Mouse (Mus musculus) CH12.LX (cell line): Measurements from ENCODE around the gene Dus3l. TPM values are rescaled to one million over a fixed set of nuclear protein-coding genes. Genes with fewer than 3 reads are reported as not detected.

Source experiments
- DNase-seq: peaks from one replicate; pipeline ENCODE4 v3.0.0-alpha.2; 2013; ENCODE audit errors: extremely low read depth
- H3K27ac ChIP-seq: 2 replicates; pipeline ENCODE4 v1.5.1; 2012; ENCODE audit warnings: low read depth, mild to moderate bottlenecking, control low read depth, moderate library complexity; ENCODE audit not compliant: insufficient read depth
- H3K27me3 ChIP-seq: replicated peaks from 2 replicates; pipeline ENCODE3; 2012; ENCODE audit warnings: inconsistent platforms
- H3K36me3 ChIP-seq, 2 experiments: replicated peaks in 1 of 2; 2 replicates each; pipeline versions ENCODE3 to v1.6.1; 2012; ENCODE audit warnings: inconsistent platforms in 1 of 2, low read length in 1 of 2, mild to moderate bottlenecking in 1 of 2, mixed read lengths in 1 of 2, moderate library complexity in 1 of 2; ENCODE audit not compliant: control insufficient read depth in 1 of 2, insufficient read depth in 1 of 2
- H3K4me1 ChIP-seq, 2 experiments: 2 replicates each; pipeline ENCODE4 v1.6.1; 2012; ENCODE audit warnings: inconsistent platforms in 1 of 2, moderate library complexity in 1 of 2; ENCODE audit not compliant: insufficient read depth in 2 of 2, control insufficient read depth in 1 of 2
- H3K4me2 ChIP-seq: 2 replicates; pipeline ENCODE4 v1.6.1; 2012; ENCODE audit warnings: low read depth, mild to moderate bottlenecking, control low read depth; ENCODE audit not compliant: poor library complexity, insufficient read depth, severe bottlenecking
- H3K4me3 ChIP-seq, 3 experiments: fragments of 150-350 bp in 1 of 3; sonication (generic) in 1 of 3; replicated peaks in 1 of 3; 2 replicates each; pipeline versions ENCODE3 to v1.5.1; 2011 to 2012; ENCODE audit warnings: low read depth in 2 of 3, low read length in 2 of 3, mild to moderate bottlenecking in 2 of 3, moderate library complexity in 2 of 3, control low read depth in 1 of 3, improper control_type of control experiment in 1 of 3, inconsistent platforms in 1 of 3, mixed read lengths in 1 of 3; ENCODE audit not compliant: poor library complexity in 1 of 3
- H3K79me2 ChIP-seq: replicated peaks from 2 replicates; pipeline ENCODE4 v1.6.1; 2012; ENCODE audit warnings: mild to moderate bottlenecking, moderate library complexity; ENCODE audit not compliant: control insufficient read depth, poor library complexity, insufficient read depth, severe bottlenecking; ENCODE audit errors: extremely low read depth
- H3K9ac ChIP-seq: 2 replicates; pipeline ENCODE4 v1.6.1; 2012; ENCODE audit warnings: low read depth, mild to moderate bottlenecking, control low read depth, moderate library complexity; ENCODE audit not compliant: insufficient read depth
- H3K9me3 ChIP-seq: replicated peaks from 2 replicates; pipeline ENCODE3; 2012; ENCODE audit warnings: low read length, inconsistent platforms, mixed read lengths
- E2F4 ChIP-seq: IDR thresholded peaks from 2 replicates; pipeline ENCODE4 v1.6.1; 2011; ENCODE audit warnings: low read depth, low read length, improper control_type of control experiment; ENCODE audit not compliant: insufficient replicate concordance
- ELF1 ChIP-seq: IDR thresholded peaks from 2 replicates; pipeline ENCODE4 v1.6.1; 2014; ENCODE audit warnings: low read depth, mild to moderate bottlenecking, inconsistent platforms, low read length, improper control_type of control experiment
- EP300 ChIP-seq: IDR thresholded peaks from 2 replicates; pipeline ENCODE4 v1.6.1; 2011; ENCODE audit warnings: low read length, improper control_type of control experiment
- GABPA ChIP-seq: IDR thresholded peaks from 2 replicates; pipeline ENCODE4 v1.6.1; 2012; ENCODE audit warnings: low read depth, low read length, improper control_type of control experiment, inconsistent platforms; ENCODE audit not compliant: insufficient replicate concordance
- IRF4 ChIP-seq: IDR thresholded peaks from 2 replicates; pipeline ENCODE4 v1.6.1; 2014; ENCODE audit warnings: low read depth, mild to moderate bottlenecking, inconsistent platforms, low read length, improper control_type of control experiment
- JUN ChIP-seq: IDR thresholded peaks from 2 replicates; pipeline ENCODE4 v1.6.1; 2011; ENCODE audit warnings: low read depth, mild to moderate bottlenecking, low read length, improper control_type of control experiment, moderate library complexity; ENCODE audit not compliant: insufficient read depth
- MAX ChIP-seq: IDR thresholded peaks from 2 replicates; pipeline ENCODE4 v1.6.1; 2011; ENCODE audit warnings: low read length, improper control_type of control experiment
- POLR2AphosphoS2 ChIP-seq: IDR thresholded peaks from 2 replicates; pipeline ENCODE4 v1.6.1; 2011; ENCODE audit warnings: low read depth, low read length, improper control_type of control experiment
- RAD21 ChIP-seq: IDR thresholded peaks from 2 replicates; pipeline ENCODE4 v1.6.1; 2011; ENCODE audit warnings: low read depth, mild to moderate bottlenecking, low read length, improper control_type of control experiment, moderate library complexity
- SIN3A ChIP-seq: IDR thresholded peaks from 2 replicates; pipeline ENCODE4 v1.6.1; 2012; ENCODE audit warnings: low read length, improper control_type of control experiment, inconsistent platforms
- SMC3 ChIP-seq: IDR thresholded peaks from 2 replicates; pipeline ENCODE4 v1.6.1; 2011; ENCODE audit warnings: low read depth, low read length, improper control_type of control experiment
- TBP ChIP-seq: conservative IDR thresholded peaks from 2 replicates; pipeline ENCODE4 v1.6.1; 2011; ENCODE audit warnings: low read depth, low read length, improper control_type of control experiment
- UBTF ChIP-seq: IDR thresholded peaks from 2 replicates; pipeline ENCODE4 v1.6.1; 2012; ENCODE audit warnings: low read depth, mild to moderate bottlenecking, inconsistent platforms, low read length, improper control_type of control experiment, moderate library complexity
- ZMIZ1 ChIP-seq: IDR thresholded peaks from 2 replicates; pipeline ENCODE4 v1.6.1; 2012; ENCODE audit warnings: low read depth, mild to moderate bottlenecking, inconsistent platforms, low read length, improper control_type of control experiment
- ZNF384 ChIP-seq: IDR thresholded peaks from 2 replicates; pipeline ENCODE4 v1.6.1; 2012; ENCODE audit warnings: low read depth, low read length, improper control_type of control experiment, inconsistent platforms
- dilution Hi-C: fragments of 300-500 bp; cut with MboI; formaldehyde crosslinking; loops from 2 replicates; pipeline ENCODE4 v1.14.3; 2020; ENCODE audit warnings: low sequenced_read_pairs; ENCODE audit not compliant: extremely low pct_unique_long_range_greater_than_20kb, extremely low pct_ligation_motif_present
- in situ Hi-C: fragments of 300-500 bp; cut with MboI; formaldehyde crosslinking; loops from 3 replicates; pipeline ENCODE4 v1.14.3; 2019; ENCODE audit warnings: low sequenced_read_pairs, low pct_ligation_motif_present, low pct_unique_long_range_greater_than_20kb, mixed read lengths
- polyA plus RNA-seq: library from polyadenylated mRNA; unstranded; fragments of >175 nt; gene quantifications from 2 replicates; pipeline ENCODE4 v1.2.1, GENCODE M21; 2012; ENCODE audit warnings: low read depth; ENCODE audit not compliant: insufficient read length
- total RNA-seq, 2 experiments: library from RNA; depleted of rRNA; stranded (reverse); fragments of 300-350 nt in 1 of 2; fragments of >200 nt in 1 of 2; gene quantifications; 2 replicates each; pipeline ENCODE4 v1.2.3; 2012 to 2014

Dus3l gene
- total and polyA plus RNA-seq, 3 experiments = 35.8 to 57.5 (median 54.3) TPM

DNA sequence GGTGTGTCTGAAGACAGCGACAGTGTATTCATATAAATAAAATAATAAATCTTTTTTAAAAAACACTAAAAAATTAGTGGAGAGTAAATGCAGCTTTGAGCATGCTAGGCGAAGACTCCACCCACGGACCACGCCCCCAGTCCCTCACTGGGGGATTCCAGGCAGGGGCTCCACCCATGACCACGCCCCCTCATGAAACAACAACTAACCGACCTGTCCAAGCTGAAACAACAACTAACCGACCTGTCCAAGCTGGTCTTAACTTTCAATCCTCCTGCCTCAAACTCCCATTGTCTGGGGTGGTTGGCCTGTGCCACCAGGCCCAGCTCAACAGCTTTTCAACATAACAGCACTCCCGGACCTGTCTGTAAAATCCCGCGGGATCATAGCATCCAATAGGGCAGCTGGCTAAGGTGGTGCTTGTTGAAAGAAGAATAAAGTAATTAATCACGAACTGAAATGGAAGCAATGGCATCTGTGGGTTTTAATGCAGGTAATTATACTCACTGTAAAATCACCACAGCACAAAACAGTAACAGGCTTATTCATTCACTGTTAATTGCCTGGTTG is 53.6 kb downstream of the Dus3l start:
- peak; percentile 21 for DNase-seq
- no peaks in the 10 kb centered on the region for H3K9me3 ChIP-seq
- no peaks in the 10 kb centered on the region for H3K36me3 ChIP-seq
- H3K27me3 ChIP-seq = peaks cover 73% of the 10 kb centered on the region
- H3K4me3 ChIP-seq = no peak overlapping the region
- H3K4me2 ChIP-seq = no peak overlapping the region
- no peaks in the 10 kb centered on the region for H3K79me2 ChIP-seq
- dilution Hi-C loops (no loop called here), in situ Hi-C loops (no loop called here)
- H3K9ac ChIP-seq = no peak overlapping the region
- H3K27ac ChIP-seq = no peak overlapping the region
- H3K4me1 ChIP-seq = peaks cover 0 to 5% of the 10 kb centered on the region in 2 experiments; a peak in 2 of 4 replicates
- no peak for TF ChIP-seq MAX
- TF ChIP-seq EP300 = no peak
- TF ChIP-seq POLR2AphosphoS2 = no peak
- TF ChIP-seq ELF1 = no peak
- no peak for TF ChIP-seq ZNF384

DNA sequence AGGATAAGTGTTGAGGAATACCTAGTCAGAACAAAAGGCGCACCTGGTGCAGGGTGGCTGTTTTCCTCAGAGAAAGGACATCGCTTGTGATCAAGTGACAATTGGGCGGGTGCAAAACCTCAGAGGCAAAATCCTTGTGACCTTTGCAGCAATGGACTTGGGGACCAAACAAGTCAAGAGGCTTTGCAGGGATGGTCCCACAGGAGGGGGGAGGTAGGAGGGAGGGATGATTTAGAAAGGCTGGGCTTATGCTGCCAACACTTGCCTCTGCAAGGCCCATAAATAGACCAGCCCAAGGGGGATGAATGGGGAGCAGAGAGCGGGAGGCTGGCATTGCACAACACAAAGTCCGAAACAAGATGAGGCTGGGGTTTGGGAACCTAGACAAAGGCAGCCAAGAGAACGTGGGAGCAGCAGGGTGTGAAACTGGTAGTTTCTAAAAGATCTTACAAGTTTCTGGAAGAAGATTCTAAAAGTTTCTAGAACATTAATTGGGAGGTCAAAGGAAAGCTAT is 54.5 kb downstream of the Dus3l start:
- Histone ChIP-seq H3K4me1 (peaks cover 0 to 5% of the 10 kb centered on the region in 2 experiments; a peak in 2 of 4 replicates), H3K79me2 (no peaks in the 10 kb centered on the region), H3K9ac (no peak overlapping the region), H3K4me3 (no peak overlapping the region), H3K36me3 (no peaks in the 10 kb centered on the region), H3K9me3 (no peaks in the 10 kb centered on the region), H3K27ac (no peak overlapping the region), H3K27me3 (peaks cover 77% of the 10 kb centered on the region), H3K4me2 (peak overlapping the region; percentile 33; the same call in 1 of the 2 replicates)
- dilution Hi-C loops = no loop called here
- TF ChIP-seq SIN3A (no peak), RAD21 (no peak), JUN (no peak), MAX (no peak), TBP (no peak), SMC3 (no peak), ZMIZ1 (no peak), GABPA (no peak), IRF4 (no peak), UBTF (no peak), POLR2AphosphoS2 (no peak), E2F4 (no peak)
- no peak for DNase-seq
- in situ Hi-C loops = no loop called here

Other genes with a start within 250 kb of the Dus3l start
Only the 20 nearest of the 22 such genes appear.
- gene Gm20219, start 210.4 kb upstream of the Dus3l start, total RNA-seq (2012; rRNA removed) = 0.42 TPM in 2 replicates
- not detected in 2 replicates for gene Gm20219, start 210.4 kb upstream of the Dus3l start, total RNA-seq (2014; rRNA removed)
- 1.4 and 1.6 TPM in 2 replicates for gene Gm20219, start 210.4 kb upstream of the Dus3l start, polyA plus RNA-seq
- gene Safb2, start 180.2 kb upstream of the Dus3l start, total RNA-seq (2012; rRNA removed) = 74.0 and 85.7 TPM in 2 replicates
- 13.8 and 16.3 TPM in 2 replicates for gene Safb2, start 180.2 kb upstream of the Dus3l start, total RNA-seq (2014; rRNA removed)
- gene Safb2, start 180.2 kb upstream of the Dus3l start, polyA plus RNA-seq = 170 and 244 TPM in 2 replicates
- gene Safb, start 179.9 kb upstream of the Dus3l start, total RNA-seq (2012; rRNA removed) = 75.9 and 88.5 TPM in 2 replicates
- gene Safb, start 179.9 kb upstream of the Dus3l start, total RNA-seq (2014; rRNA removed) = 19.7 and 25.4 TPM in 2 replicates
- gene Safb, start 179.9 kb upstream of the Dus3l start, polyA plus RNA-seq = 135 and 142 TPM in 2 replicates
- 249 and 272 TPM in 2 replicates for gene 2410015M20Rik, start 155.0 kb upstream of the Dus3l start, total RNA-seq (2012; rRNA removed)
- gene 2410015M20Rik, start 155.0 kb upstream of the Dus3l start, total RNA-seq (2014; rRNA removed) = 154 TPM in 2 replicates
- 178 and 202 TPM in 2 replicates for gene 2410015M20Rik, start 155.0 kb upstream of the Dus3l start, polyA plus RNA-seq
- 4,187 and 4,995 TPM in 2 replicates for gene Rpl36, start 151.3 kb upstream of the Dus3l start, total RNA-seq (2012; rRNA removed)
- 1,342 and 1,734 TPM in 2 replicates for gene Rpl36, start 151.3 kb upstream of the Dus3l start, total RNA-seq (2014; rRNA removed)
- 1,364 and 1,412 TPM in 2 replicates for gene Rpl36, start 151.3 kb upstream of the Dus3l start, polyA plus RNA-seq
- 115 and 151 TPM in 2 replicates for gene Lonp1, start 137.9 kb upstream of the Dus3l start, total RNA-seq (2012; rRNA removed)
- gene Lonp1, start 137.9 kb upstream of the Dus3l start, total RNA-seq (2014; rRNA removed) = 65.4 and 69.6 TPM in 2 replicates
- gene Lonp1, start 137.9 kb upstream of the Dus3l start, polyA plus RNA-seq = 99.4 and 112 TPM in 2 replicates
- gene Catsperd, start 136.6 kb upstream of the Dus3l start, total RNA-seq (2012; rRNA removed) = 0.21 and 0.25 TPM in 2 replicates
- 0.16 and 0.49 TPM in 2 replicates for gene Catsperd, start 136.6 kb upstream of the Dus3l start, total RNA-seq (2014; rRNA removed)
- gene Catsperd, start 136.6 kb upstream of the Dus3l start, polyA plus RNA-seq = 0.36 and 0.45 TPM in 2 replicates
- gene Ranbp3, start 91.5 kb upstream of the Dus3l start, total RNA-seq (2012; rRNA removed) = 77.9 and 91.6 TPM in 2 replicates
- gene Ranbp3, start 91.5 kb upstream of the Dus3l start, total RNA-seq (2014; rRNA removed) = 71.5 and 79.5 TPM in 2 replicates
- gene Ranbp3, start 91.5 kb upstream of the Dus3l start, polyA plus RNA-seq = 86.0 and 86.8 TPM in 2 replicates
- gene Ndufa11, start 47.0 kb upstream of the Dus3l start, total RNA-seq (2012; rRNA removed) = 201 and 207 TPM in 2 replicates
- 97.9 and 124 TPM in 2 replicates for gene Ndufa11, start 47.0 kb upstream of the Dus3l start, total RNA-seq (2014; rRNA removed)
- 131 and 155 TPM in 2 replicates for gene Ndufa11, start 47.0 kb upstream of the Dus3l start, polyA plus RNA-seq
- gene Vmac, start 46.7 kb upstream of the Dus3l start, total RNA-seq (2012; rRNA removed) = 3.5 and 5.1 TPM in 2 replicates
- gene Vmac, start 46.7 kb upstream of the Dus3l start, total RNA-seq (2014; rRNA removed) = 3.2 and 4.2 TPM in 2 replicates
- 3.4 and 3.7 TPM in 2 replicates for gene Vmac, start 46.7 kb upstream of the Dus3l start, polyA plus RNA-seq
- gene Nrtn, start 7.2 kb upstream of the Dus3l start, total RNA-seq (2012; rRNA removed) = 0.25 and 0.34 TPM in 2 replicates
- not detected in 2 replicates for gene Nrtn, start 7.2 kb upstream of the Dus3l start, total RNA-seq (2014; rRNA removed)
- gene Nrtn, start 7.2 kb upstream of the Dus3l start, polyA plus RNA-seq = not detected in 2 replicates
- 0.71 and 0.93 TPM in 2 replicates for gene Prr22, start 5.5 kb downstream of the Dus3l start, total RNA-seq (2012; rRNA removed)
- 0.15 and 0.18 TPM in 2 replicates for gene Prr22, start 5.5 kb downstream of the Dus3l start, total RNA-seq (2014; rRNA removed)
- gene Prr22, start 5.5 kb downstream of the Dus3l start, polyA plus RNA-seq = 1.3 and 1.6 TPM in 2 replicates
- 0.46 and 1.1 TPM in 2 replicates for gene Rfx2, start 66.3 kb downstream of the Dus3l start, total RNA-seq (2012; rRNA removed)
- gene Rfx2, start 66.3 kb downstream of the Dus3l start, total RNA-seq (2014; rRNA removed) = 0.16 TPM in 1 of 2 replicates, not detected in the other
- gene Rfx2, start 66.3 kb downstream of the Dus3l start, polyA plus RNA-seq = 0.34 and 0.35 TPM in 2 replicates
- not detected in 2 replicates for gene Acsbg2, start 109.7 kb downstream of the Dus3l start, total RNA-seq (2012; rRNA removed)
- gene Acsbg2, start 109.7 kb downstream of the Dus3l start, total RNA-seq (2014; rRNA removed) = not detected in 2 replicates
- gene Acsbg2, start 109.7 kb downstream of the Dus3l start, polyA plus RNA-seq = not detected in 2 replicates
- gene 1700061G19Rik, start 110.7 kb downstream of the Dus3l start, total RNA-seq (2012; rRNA removed) = 0.08 TPM in 1 of 2 replicates, not detected in the other
- gene 1700061G19Rik, start 110.7 kb downstream of the Dus3l start, total RNA-seq (2014; rRNA removed) = not detected in 2 replicates
- gene 1700061G19Rik, start 110.7 kb downstream of the Dus3l start, polyA plus RNA-seq = 0.29 and 0.35 TPM in 2 replicates
- gene Mllt1, start 170.7 kb downstream of the Dus3l start, total RNA-seq (2012; rRNA removed) = 20.3 and 24.4 TPM in 2 replicates
- 15.9 and 17.1 TPM in 2 replicates for gene Mllt1, start 170.7 kb downstream of the Dus3l start, total RNA-seq (2014; rRNA removed)
- 39.7 and 40.4 TPM in 2 replicates for gene Mllt1, start 170.7 kb downstream of the Dus3l start, polyA plus RNA-seq
- gene Acer1, start 217.4 kb downstream of the Dus3l start, total RNA-seq (2012; rRNA removed) = not detected in 2 replicates
- not detected in 2 replicates for gene Acer1, start 217.4 kb downstream of the Dus3l start, total RNA-seq (2014; rRNA removed)
- gene Acer1, start 217.4 kb downstream of the Dus3l start, polyA plus RNA-seq = not detected in 2 replicates
- gene Clpp, start 225.5 kb downstream of the Dus3l start, total RNA-seq (2012; rRNA removed) = 166 and 169 TPM in 2 replicates
- 114 and 120 TPM in 2 replicates for gene Clpp, start 225.5 kb downstream of the Dus3l start, total RNA-seq (2014; rRNA removed)
- gene Clpp, start 225.5 kb downstream of the Dus3l start, polyA plus RNA-seq = 115 and 117 TPM in 2 replicates
- gene Alkbh7, start 232.6 kb downstream of the Dus3l start, total RNA-seq (2012; rRNA removed) = 40.0 and 51.8 TPM in 2 replicates
- gene Alkbh7, start 232.6 kb downstream of the Dus3l start, total RNA-seq (2014; rRNA removed) = 32.6 and 35.4 TPM in 2 replicates
- 21.2 and 21.8 TPM in 2 replicates for gene Alkbh7, start 232.6 kb downstream of the Dus3l start, polyA plus RNA-seq
- gene Pspn, start 235.3 kb downstream of the Dus3l start, total RNA-seq (2012; rRNA removed) = 0.34 TPM in 1 of 2 replicates, not detected in the other
- gene Pspn, start 235.3 kb downstream of the Dus3l start, total RNA-seq (2014; rRNA removed) = not detected in 2 replicates
- 0.69 TPM in 1 of 2 replicates, not detected in the other for gene Pspn, start 235.3 kb downstream of the Dus3l start, polyA plus RNA-seq